Mouse (Mus musculus) bone marrow, adult 2 months (tissue): ENCODE data around the gene Tgif2lx1. TPM values are rescaled to one million over a fixed set of nuclear protein-coding genes. Genes with fewer than 3 reads are reported as not detected.
"Not testable (repeated sequence)": the region's sequence is repeated elsewhere in the genome, so short reads cannot be mapped to it uniquely, and the experiment has no call there.

Experiments
- H3K27ac ChIP-seq: fragments of 200-500 bp; 2 replicates; pipeline ENCODE4 v1.5.1; 2012; ENCODE audit warnings: low read depth, mild to moderate bottlenecking, control low read depth, inconsistent platforms, low read length; ENCODE audit not compliant: control insufficient read depth, poor library complexity, insufficient read depth
- H3K4me1 ChIP-seq: fragments of 200-500 bp; 2 replicates; pipeline ENCODE4 v1.6.1; 2011; ENCODE audit warnings: low read length; ENCODE audit not compliant: control insufficient read depth, insufficient read depth
- H3K4me3 ChIP-seq: fragments of 200-500 bp; replicated peaks from 2 replicates; pipeline ENCODE3; 2011; ENCODE audit warnings: mild to moderate bottlenecking, low read depth, low read length, control low read depth; ENCODE audit not compliant: control insufficient read depth
- WGBS: fragments of 180-500 bp; shearing (Covaris S2); methylation state at CpG from one replicate; pipeline ENCODE4 v1.1.7; 2018; 5-methylcytosine and 5-hydroxymethylcytosine counted together
- polyA plus RNA-seq: library from polyadenylated mRNA; stranded (reverse); fragments of >200 nt; gene quantifications from 2 replicates; pipeline ENCODE4 v1.2.4, GENCODE M21; 2011; ENCODE audit warnings: low replicate concordance; ENCODE audit not compliant: missing spikeins, insufficient read depth, insufficient read length

Tgif2lx1 gene
- not detected in 2 replicates for polyA plus RNA-seq

- not testable (repeated sequence) for H3K4me3 ChIP-seq, H3K4me1 ChIP-seq, H3K27ac ChIP-seq
- WGBS = no CpG with 5 or more reads among the region's 5 CpGs
These were observed at the start of gene Tgif2lx1 for GRCm38 (mm10) chrX:118480637-118481036. Tgif2lx1 (minus strand) TSS chrX:118480737.

Other genes with a start within 250 kb of the Tgif2lx1 start
- not detected in 2 replicates for gene Tgif2lx2, start 53.5 kb downstream of the Tgif2lx1 start, polyA plus RNA-seq